Comparison of ENCODE assay signal across 8 mouse cellular contexts in genomic region chrX:96130139-96130538, GRCm38 (mm10). TPM values are rescaled to one million over a fixed set of nuclear protein-coding genes. Genes with fewer than 3 reads are reported as not detected.
DNase-seq lines count a peak whose midpoint lies in the region; ATAC-seq and TF ChIP-seq lines count a peak whose summit lies in the region.

No protein-coding gene starts in this region.

- H3K36me3 ChIP-seq in lung, embryonic 14.5 days (ENCODE audit: insufficient read depth): no peaks in the 10 kb centered on the region
- H3K36me3 ChIP-seq in stomach, embryonic 15.5 days: no peaks in the 10 kb centered on the region
- H3K36me3 ChIP-seq in midbrain, postnatal 0 days (ENCODE audit: insufficient read depth, low read length): no peaks in the 10 kb centered on the region

- H3K4me2 ChIP-seq in lung, embryonic 14.5 days: peak overlapping the region; percentile 42; the same call in 1 of the 2 replicates
- no peak overlapping the region for H3K4me2 ChIP-seq in stomach, embryonic 15.5 days
- H3K4me2 ChIP-seq in midbrain, postnatal 0 days (ENCODE audit: low read depth, low read length, poor library complexity, severe bottlenecking): no peak overlapping the region

- TF ChIP-seq CTCF in lung, embryonic 14.5 days (IDR thresholded peaks at IDR 0.05; ENCODE audit: low read depth): no peak
- no peak for TF ChIP-seq CTCF in midbrain, postnatal 0 days (IDR thresholded peaks at IDR 0.05)

- WGBS in lung, embryonic 14.5 days: 36% methylated on average over 5 of the region's 5 CpGs
- WGBS in stomach, embryonic 15.5 days: 37% methylated on average over 5 of the region's 5 CpGs
- 53% methylated on average over 5 of the region's 5 CpGs for WGBS in midbrain, postnatal 0 days

- no peaks in the 10 kb centered on the region for H3K27me3 ChIP-seq in lung, embryonic 14.5 days (ENCODE audit: insufficient read depth, low read length)
- H3K27me3 ChIP-seq in stomach, embryonic 15.5 days (replicated peaks): no peaks in the 10 kb centered on the region
- H3K27me3 ChIP-seq in midbrain, postnatal 0 days (ENCODE audit: insufficient read depth, low read length): no peaks in the 10 kb centered on the region

- H3K4me1 ChIP-seq in lung, embryonic 14.5 days (ENCODE audit: insufficient read depth): no peaks in the 10 kb centered on the region
- no peaks in the 10 kb centered on the region for H3K4me1 ChIP-seq in stomach, embryonic 15.5 days
- no peaks in the 10 kb centered on the region for H3K4me1 ChIP-seq in midbrain, postnatal 0 days (ENCODE audit: insufficient read depth, low read length)

- ATAC-seq in hematopoietic stem cell, adult 5-6 weeks (replicated peaks in 1 of 2; ENCODE audit: insufficient read depth in 1 of 2, low FRiP score in 2 of 2, low TSS enrichment in 1 of 2, low read depth in 1 of 2, poor library complexity in 2 of 2, severe bottlenecking in 2 of 2): peak; percentile 82 to 89
- ATAC-seq in lung, embryonic 14.5 days (ENCODE audit: insufficient read depth): peak; percentile 82; the same call in 1 of the 2 replicates
- ATAC-seq in stomach, embryonic 15.5 days (ENCODE audit: insufficient read depth, low FRiP score, low read depth): peak; percentile 70; the same call in 1 of the 2 replicates
- ATAC-seq in midbrain, postnatal 0 days (ENCODE audit: low FRiP score): no peak

- H3K27ac ChIP-seq in lung, embryonic 14.5 days (ENCODE audit: low read depth): peak overlapping the region; percentile 36; the same call in 1 of the 2 replicates
- H3K27ac ChIP-seq in stomach, embryonic 15.5 days: no peak overlapping the region; the same call in 1 of the 2 replicates
- no peak overlapping the region for H3K27ac ChIP-seq in midbrain, postnatal 0 days (ENCODE audit: low read depth, low read length)

- no peak overlapping the region for H3K9ac ChIP-seq in lung, embryonic 14.5 days
- H3K9ac ChIP-seq in stomach, embryonic 15.5 days: no peak overlapping the region
- no peak overlapping the region for H3K9ac ChIP-seq in midbrain, postnatal 0 days (replicated peaks; ENCODE audit: low read length, poor library complexity, severe bottlenecking)

- no peaks in the 10 kb centered on the region for H3K9me3 ChIP-seq in lung, embryonic 14.5 days (ENCODE audit: low read depth, low read length)
- no peaks in the 10 kb centered on the region for H3K9me3 ChIP-seq in stomach, embryonic 15.5 days
- no peaks in the 10 kb centered on the region for H3K9me3 ChIP-seq in midbrain, postnatal 0 days (ENCODE audit: low read length)

- H3K4me3 ChIP-seq in lung, embryonic 14.5 days (ENCODE audit: low read depth, low read length): no peak overlapping the region
- H3K4me3 ChIP-seq in stomach, embryonic 15.5 days (replicated peaks): no peak overlapping the region
- no peak overlapping the region for H3K4me3 ChIP-seq in midbrain, postnatal 0 days (ENCODE audit: low read depth, low read length)

- DNase-seq in layer of hippocampus, adult 9-11 months: peak; percentile 60
- no peak for DNase-seq in layer of hippocampus, postnatal 10 days (ENCODE audit: low spot score in 2 of 2)
- DNase-seq in c-Kit-positive CD71-negative TER-119-negative erythroid progenitor cells, embryonic 14.5 days (ENCODE audit: low read depth): peak; percentile 60
- DNase-seq in lung, embryonic 14.5 days: peak; percentile 61
- DNase-seq in midbrain, postnatal 0 days (ENCODE audit: low spot score): no peak
- no peak for DNase-seq in yolk sac, embryonic 10.5 days (ENCODE audit: low spot score)

RNA-seq across cellular contexts. Expression of gene Msn, which starts 34.3 kb away (rescaled TPM):
- total RNA-seq in layer of hippocampus, postnatal 10 days (2021): 10 to 100 TPM; 27.3 to 30.4 TPM
- total RNA-seq in hematopoietic stem cell, adult 5-6 weeks (2017): 128 and 155 TPM in 2 replicates
- polyA plus RNA-seq in lung, embryonic 14.5 days (2014; fragmentation: Nextera tagmentation; extraction: Ambion mirVana): 173 and 180 TPM in 2 replicates
- polyA plus RNA-seq in stomach, embryonic 15.5 days (2015; fragmentation: Nextera tagmentation; extraction: Ambion mirVana): 76.6 and 80.9 TPM in 2 replicates
- 17.8 and 18.1 TPM in 2 replicates for total RNA-seq in midbrain, postnatal 0 days (2014; rRNA removed)
- 20.6 and 22.8 TPM in 2 replicates for polyA plus RNA-seq in midbrain, postnatal 0 days (2015; fragmentation: Nextera tagmentation; extraction: Ambion mirVana)

Comparison
In these comparisons a context has a peak if more than half of its experiments do, and no peak if none do; other contexts are left out.
1. DNase-seq: peak in layer of hippocampus, adult 9-11 months (single experiment), c-Kit-positive CD71-negative TER-119-negative erythroid progenitor cells, embryonic 14.5 days (single experiment) and lung, embryonic 14.5 days (single experiment); none in layer of hippocampus, postnatal 10 days (0 of 2), midbrain, postnatal 0 days (single experiment) and yolk sac, embryonic 10.5 days (single experiment).